Mouse (Mus musculus) liver, adult 2 months (tissue): Measurements from ENCODE around the gene Kti12. TPM values are rescaled to one million over a fixed set of nuclear protein-coding genes. Genes with fewer than 3 reads are reported as not detected.

ENCODE experiments used
- DNase-seq: peaks from one replicate; pipeline ENCODE4 v3.0.0-alpha.2; 2011; ENCODE audit warnings: low read depth, low spot score; ENCODE audit errors: extremely low read depth
- H3K27ac ChIP-seq: fragments of 200-500 bp; replicated peaks from 2 replicates; pipeline ENCODE4 v1.5.1; 2012; ENCODE audit warnings: low read depth, mild to moderate bottlenecking, control low read depth, inconsistent platforms, low read length; ENCODE audit not compliant: insufficient read depth
- H3K27me3 ChIP-seq: fragments of 200-500 bp; 2 replicates; pipeline ENCODE4 v1.6.1; 2012; ENCODE audit warnings: mild to moderate bottlenecking, moderate library complexity, low read length, inconsistent platforms; ENCODE audit not compliant: control insufficient read depth, insufficient read depth
- H3K36me3 ChIP-seq: fragments of 200-500 bp; 2 replicates; pipeline ENCODE4 v1.6.1; 2012; ENCODE audit warnings: low read length, inconsistent platforms; ENCODE audit not compliant: control insufficient read depth, insufficient read depth
- H3K4me1 ChIP-seq: fragments of 200-500 bp; 2 replicates; pipeline ENCODE4 v1.6.1; 2011; ENCODE audit warnings: low read length; ENCODE audit not compliant: control insufficient read depth, insufficient read depth
- H3K4me3 ChIP-seq: fragments of 200-500 bp; 2 replicates; pipeline ENCODE4 v1.5.1; 2011; ENCODE audit warnings: low read depth, mild to moderate bottlenecking, control low read depth, low read length, moderate library complexity; ENCODE audit not compliant: insufficient read depth
- H3K79me2 ChIP-seq: fragments of 200-500 bp; 2 replicates; pipeline ENCODE4 v1.6.1; 2012; ENCODE audit warnings: inconsistent platforms, mild to moderate bottlenecking, low read length, moderate library complexity; ENCODE audit not compliant: control insufficient read depth, insufficient read depth
- H3K9ac ChIP-seq: fragments of 200-500 bp; 2 replicates; pipeline ENCODE4 v1.6.1; 2012; ENCODE audit warnings: low read depth, mild to moderate bottlenecking, control low read depth, inconsistent platforms, low read length
- CTCF ChIP-seq: fragments of 200-500 bp; IDR thresholded peaks from 2 replicates; pipeline ENCODE4 v1.5.1; 2011; ENCODE audit warnings: low read depth, low read length, control low read depth
- POLR2A ChIP-seq: fragments of 200-500 bp; IDR thresholded peaks from 2 replicates; pipeline ENCODE4 v1.6.1; 2011; ENCODE audit warnings: low read length, control low read depth; ENCODE audit not compliant: insufficient read depth; ENCODE audit errors: extremely low read depth
- WGBS: fragments of 180-500 bp; shearing (Covaris S2); methylation state at CpG from one replicate; pipeline ENCODE4 v1.1.7; 2018; 5-methylcytosine and 5-hydroxymethylcytosine counted together
- polyA plus RNA-seq: library from polyadenylated mRNA; depleted of rRNA; stranded (reverse); fragments of >200 nt; gene quantifications from 2 replicates; pipeline ENCODE4 v1.2.3, GENCODE M21; 2012
- total RNA-seq: library from RNA; depleted of rRNA; stranded (reverse); fragments of >200 nt; gene quantifications from 2 replicates; pipeline ENCODE4 v1.2.3, GENCODE M21; 2014

The Kti12 gene
- total and polyA plus RNA-seq, 2 experiments = 8.1 to 32.0 TPM

- Histone ChIP-seq H3K27me3 (no peaks in the 10 kb centered on the region), H3K79me2 (peaks cover 13% of the 10 kb centered on the region; the same call in 1 of the 2 replicates), H3K27ac (no peak overlapping the region), H3K36me3 (no peaks in the 10 kb centered on the region), H3K9ac (no peak overlapping the region), H3K4me1 (peaks cover 2% of the 10 kb centered on the region; the same call in 1 of the 2 replicates), H3K4me3 (no peak overlapping the region)
- TF ChIP-seq POLR2A = no peak
- no peak for TF ChIP-seq CTCF
- DNase-seq = no peak
Observed at GRCm38 (mm10) chr4:108843336-108843735, 4.2 kb upstream of the Kti12 start.

- Histone ChIP-seq H3K79me2 (peaks cover 9% of the 10 kb centered on the region; the same call in 1 of the 2 replicates), H3K27me3 (no peaks in the 10 kb centered on the region), H3K4me3 (no peak overlapping the region), H3K4me1 (peaks cover 9% of the 10 kb centered on the region), H3K9ac (no peak overlapping the region), H3K27ac (no peak overlapping the region), H3K36me3 (0 out of 2 replicates have a peak, but pooled peaks cover 2% of the 10 kb centered on the region)
- TF ChIP-seq CTCF = no peak
- TF ChIP-seq POLR2A = no peak
- no peak for DNase-seq
- 82% methylated on average over 5 of the region's 5 CpGs for WGBS
Observed at GRCm38 (mm10) chr4:108845824-108846569, 1.6 kb upstream of the Kti12 start.

- TF ChIP-seq POLR2A = no peak
- TF ChIP-seq CTCF = no peak
- WGBS = 1% methylated on average over 20 of the region's 20 CpGs
- Histone ChIP-seq H3K27ac (peak within 1 kb of the TSS; percentile 65), H3K9ac (peak within 1 kb of the TSS; percentile 77), H3K4me3 (peak within 1 kb of the TSS; percentile 66), H3K4me1 (peaks cover 7% of the 10 kb centered on the region), H3K79me2 (peaks cover 4% of the 10 kb centered on the region; the same call in 1 of the 2 replicates), H3K27me3 (no peaks in the 10 kb centered on the region), H3K36me3 (peaks cover 2% of the 10 kb centered on the region; the same call in 1 of the 2 replicates)
- peak; percentile 49 for DNase-seq
Observed at GRCm38 (mm10) chr4:108848505-108848848, 892 bp downstream of the Kti12 start, which contains the start of gene A730015C16Rik. A730015C16Rik (minus strand) TSS chr4:108848619.

- TF ChIP-seq CTCF (no peak), POLR2A (no peak)
Observed at GRCm38 (mm10) chr4:108866806-108867205, 19.2 kb downstream of the Kti12 start.

GRCm38 (mm10) chr4:108869730-108870374 is 22.3 kb downstream of the Kti12 start:
- Histone ChIP-seq H3K9ac (no peak overlapping the region), H3K27ac (no peak overlapping the region), H3K79me2 (no peaks in the 10 kb centered on the region), H3K36me3 (no peaks in the 10 kb centered on the region), H3K4me1 (no peaks in the 10 kb centered on the region), H3K4me3 (no peak overlapping the region), H3K27me3 (no peaks in the 10 kb centered on the region)
- TF ChIP-seq POLR2A (no peak), CTCF (peak; percentile 66; the same call in 1 of the 2 replicates)
- DNase-seq = peak; percentile 67
- WGBS = 36% methylated on average over 10 of the region's 10 CpGs

More at GRCm38 (mm10) chr4:108866806-108867205, 19.2 kb downstream of the Kti12 start:
- WGBS = 84% methylated on average over 7 of the region's 7 CpGs
- Histone ChIP-seq H3K36me3 (peaks cover 10% of the 10 kb centered on the region; the same call in 1 of the 2 replicates), H3K4me3 (no peak overlapping the region), H3K4me1 (no peaks in the 10 kb centered on the region), H3K27me3 (no peaks in the 10 kb centered on the region), H3K9ac (no peak overlapping the region), H3K27ac (no peak overlapping the region), H3K79me2 (no peaks in the 10 kb centered on the region)
- no peak for DNase-seq
